Mouse (Mus musculus) spleen, postnatal 0 days (tissue): Measurements from ENCODE around the gene AA986860. TPM values are rescaled to one million over a fixed set of nuclear protein-coding genes. Genes with fewer than 3 reads are reported as not detected.

Source experiments
- polyA plus RNA-seq: library from polyadenylated mRNA; unstranded; fragments of >200 nt; fragmentation: Nextera tagmentation; extraction: Ambion mirVana; gene quantifications from 2 replicates; pipeline ENCODE4 v1.2.1, GENCODE M21; 2015

The AA986860 gene
- polyA plus RNA-seq, result 2.8 and 3.0 TPM in 2 replicates

DNA sequence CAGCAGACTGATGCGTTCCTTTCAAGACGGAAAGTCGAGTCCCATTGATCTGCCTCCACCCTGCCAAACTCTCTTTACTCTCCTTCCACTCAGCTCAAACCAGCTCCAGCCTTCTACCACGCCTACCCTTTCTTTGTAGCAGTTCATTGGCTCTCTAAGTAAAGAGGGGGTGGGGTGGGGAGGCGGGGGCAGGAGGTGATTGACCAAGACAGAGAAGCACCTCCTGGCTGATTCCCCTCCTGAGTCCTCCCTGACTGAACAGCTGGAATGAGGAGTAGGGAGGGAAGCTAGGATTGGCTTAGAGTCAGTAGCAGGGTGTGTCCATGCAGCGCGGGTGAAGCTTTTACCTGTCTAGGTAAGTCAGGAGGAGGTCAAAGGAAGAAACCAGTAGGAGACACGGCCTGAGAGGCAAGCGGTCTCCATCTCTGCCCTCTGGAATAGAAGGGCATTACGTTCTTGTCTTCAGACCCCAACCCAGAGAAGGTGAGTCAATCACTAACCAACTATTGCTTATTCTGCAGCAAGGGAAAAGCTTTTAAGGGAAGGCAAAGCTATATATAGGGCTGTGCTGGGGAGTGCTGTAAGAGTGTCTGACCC is at the start of gene AA986860:
Gene AA986860, plus strand, starts transcription at position 236 of the 597 bp plus-strand sequence.

DNA sequence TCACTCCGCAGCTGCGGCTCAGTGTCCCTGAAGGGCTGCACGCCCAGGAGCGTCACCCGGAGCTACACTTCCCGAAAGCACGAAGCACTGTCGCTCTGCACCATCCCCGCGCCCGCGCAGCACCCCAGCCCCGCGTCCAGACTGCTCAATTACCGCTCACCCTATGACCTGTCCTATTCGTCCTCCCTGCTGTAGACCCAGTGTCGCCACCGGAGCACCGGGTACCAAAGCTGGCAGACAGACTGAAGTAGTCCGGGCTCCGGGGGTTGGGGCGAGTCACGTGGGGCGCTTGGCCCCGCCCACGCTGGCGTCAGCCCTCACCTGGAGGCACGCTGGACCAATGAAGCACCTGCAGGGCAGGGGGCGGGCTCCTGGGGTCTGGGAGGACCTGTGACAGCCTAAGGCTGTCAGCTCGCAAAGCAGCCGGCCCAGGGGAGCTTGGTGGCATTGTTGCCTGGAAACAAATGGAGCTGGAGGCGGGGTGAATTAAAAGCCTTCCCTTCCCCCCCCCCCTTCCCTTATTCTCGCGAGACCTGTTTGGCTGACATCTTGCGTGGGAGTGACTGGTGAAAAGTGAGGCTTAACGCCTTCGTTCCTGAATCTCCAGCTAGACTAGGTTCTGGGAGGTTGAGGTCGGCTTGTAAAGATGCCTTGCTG is 16.1 kb upstream of the AA986860 start, which contains the start of gene Gm29427:
Gene Gm29427, minus strand, starts transcription at position 239 of the 657 bp plus-strand sequence.

DNA sequence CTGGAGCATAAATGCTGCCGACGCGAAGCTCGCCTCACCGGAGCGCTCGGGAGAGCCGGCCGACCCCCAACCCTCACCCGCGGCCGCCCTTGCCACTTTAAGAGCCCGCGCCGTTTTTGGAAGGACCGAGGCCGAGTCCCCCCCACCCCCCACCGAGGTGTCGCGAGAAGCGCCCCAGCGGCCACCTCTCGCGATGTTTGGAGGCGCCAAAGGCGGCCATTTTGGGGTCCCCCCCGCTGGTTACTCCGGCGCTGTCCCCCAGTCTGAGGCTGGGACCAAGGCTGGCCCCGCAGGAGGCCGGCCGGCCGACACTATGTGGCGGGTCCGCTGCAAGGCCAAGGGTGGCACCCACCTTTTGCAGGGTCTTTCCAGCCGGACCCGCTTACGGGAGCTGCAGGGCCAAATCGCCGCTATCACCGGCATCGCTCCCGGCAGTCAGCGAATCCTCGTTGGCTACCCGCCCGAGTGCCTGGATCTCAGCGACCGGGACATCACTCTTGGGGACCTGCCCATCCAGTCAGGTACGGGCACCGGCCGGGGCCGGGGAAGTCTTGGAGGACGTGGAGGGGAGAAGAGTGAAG is 14.4 kb upstream of the AA986860 start, which contains the start of gene Yod1:
Gene Yod1, plus strand, starts transcription at position 37 of the 581 bp plus-strand sequence.

DNA sequence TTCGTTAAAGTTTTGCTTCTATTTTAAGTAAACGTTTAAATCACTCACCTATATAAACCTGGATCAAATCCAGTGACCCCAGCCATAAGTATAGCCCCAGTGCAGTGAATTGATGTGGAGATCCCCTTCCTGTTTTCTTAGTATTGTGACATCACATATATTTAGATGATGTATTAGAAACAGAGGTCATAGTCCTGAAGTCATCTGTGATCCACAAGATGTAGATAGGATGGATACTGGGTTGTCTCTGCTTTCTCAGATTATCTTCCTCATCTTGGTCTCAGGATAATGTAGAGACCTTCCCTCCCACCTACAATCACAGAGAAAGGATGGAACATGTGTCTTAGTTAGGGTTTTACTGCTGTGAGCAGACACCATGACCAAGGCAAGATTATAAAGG is 2.6 kb upstream of the AA986860 start, which contains the start of gene Pfkfb2:
Gene Pfkfb2, minus strand, starts transcription at position 101 of the 400 bp plus-strand sequence.

Other genes starting within 250 kb of the AA986860 start
- not detected in 2 replicates for gene Zp3r, start 102.4 kb upstream of the AA986860 start, polyA plus RNA-seq
- 0.08 and 0.23 TPM in 2 replicates for gene C4bp, start 70.3 kb upstream of the AA986860 start, polyA plus RNA-seq
- not detected in 2 replicates for gene Gm29427, start 16.2 kb upstream of the AA986860 start, polyA plus RNA-seq
- 29.8 and 33.8 TPM in 2 replicates for gene Yod1, start 14.6 kb upstream of the AA986860 start, polyA plus RNA-seq
- 4.0 and 4.6 TPM in 2 replicates for gene Pfkfb2, start 2.7 kb upstream of the AA986860 start, polyA plus RNA-seq
- not detected in 2 replicates for gene Fcamr, start 68.9 kb downstream of the AA986860 start, polyA plus RNA-seq
- 0.04 TPM in 1 of 2 replicates, not detected in the other for gene Pigr, start 94.7 kb downstream of the AA986860 start, polyA plus RNA-seq
- 3.4 and 3.6 TPM in 2 replicates for gene Fcmr, start 133.7 kb downstream of the AA986860 start, polyA plus RNA-seq
- gene Il24, start 155.5 kb downstream of the AA986860 start, polyA plus RNA-seq, result not detected in 2 replicates
- not detected in 2 replicates for gene Il20, start 179.5 kb downstream of the AA986860 start, polyA plus RNA-seq
- gene Il19, start 208.1 kb downstream of the AA986860 start, polyA plus RNA-seq, result not detected in 2 replicates